Mouse (Mus musculus) megakaryocyte, embryonic 14.5 days (primary cell): ENCODE measurements around the gene Msmb.

Experiments used
- FLI1 ChIP-seq: IDR thresholded peaks from 2 replicates; pipeline ENCODE4 v1.6.1; 2012; ENCODE audit warnings: low read length, inconsistent platforms, mixed read lengths
- GATA1 ChIP-seq: IDR thresholded peaks from 3 replicates; pipeline ENCODE4 v1.6.1; 2012; ENCODE audit warnings: mixed read lengths, low read length, inconsistent platforms, borderline replicate concordance

DNA sequence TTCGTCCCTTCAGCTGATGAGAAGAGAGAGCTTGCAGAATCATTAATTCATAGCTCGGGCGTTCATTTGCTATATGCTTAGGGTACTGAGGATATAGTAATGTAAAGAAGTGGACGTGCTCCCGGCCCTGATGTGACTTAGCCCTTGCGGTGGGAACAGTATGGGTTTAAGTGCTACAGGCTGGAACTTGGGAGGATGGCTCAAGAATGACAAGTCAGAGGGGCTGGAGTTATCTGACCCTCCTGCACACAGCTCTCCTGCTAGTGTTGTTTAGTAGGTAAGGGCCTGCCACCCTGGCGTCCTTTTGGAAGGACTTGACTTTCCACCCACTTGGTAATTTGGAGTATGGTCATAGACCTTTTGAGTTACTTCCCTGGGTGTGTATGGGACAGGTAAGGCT is 18.7 kb downstream of the Msmb start:
- TF ChIP-seq GATA1 (no peak), FLI1 (no peak)
